Mouse (Mus musculus) erythroblast, adult 5-6 weeks (primary cell): ENCODE measurements around the gene Mfn1. TPM values are rescaled to one million over a fixed set of nuclear protein-coding genes. Genes with fewer than 3 reads are reported as not detected.

Experiments used
- ATAC-seq: replicated peaks from 2 replicates; pipeline ENCODE4 v1.8.0; 2016; ENCODE audit warnings: moderate number of reproducible peaks, mild to moderate bottlenecking, moderate TSS enrichment, inconsistent platforms; ENCODE audit not compliant: poor library complexity, low FRiP score, severe bottlenecking
- total RNA-seq, 2 experiments: library from RNA; stranded (forward) in 1 of 2; stranded (reverse) in 1 of 2; fragments of 150-400 nt in 1 of 2; fragments of 200-764, 138-1000 nt in 1 of 2; gene quantifications; 2 replicates each; pipeline versions ENCODE4 v1.2.3 to v1.2.4; 2015 to 2017; ENCODE audit warnings: low replicate concordance in 2 of 2

The Mfn1 gene
- total RNA-seq (2015; ENCODE audit: low replicate concordance) = 6.7 and 28.6 TPM in 2 replicates
- 37.8 and 40.3 TPM in 2 replicates for total RNA-seq (2017; ENCODE audit: low replicate concordance)

DNA sequence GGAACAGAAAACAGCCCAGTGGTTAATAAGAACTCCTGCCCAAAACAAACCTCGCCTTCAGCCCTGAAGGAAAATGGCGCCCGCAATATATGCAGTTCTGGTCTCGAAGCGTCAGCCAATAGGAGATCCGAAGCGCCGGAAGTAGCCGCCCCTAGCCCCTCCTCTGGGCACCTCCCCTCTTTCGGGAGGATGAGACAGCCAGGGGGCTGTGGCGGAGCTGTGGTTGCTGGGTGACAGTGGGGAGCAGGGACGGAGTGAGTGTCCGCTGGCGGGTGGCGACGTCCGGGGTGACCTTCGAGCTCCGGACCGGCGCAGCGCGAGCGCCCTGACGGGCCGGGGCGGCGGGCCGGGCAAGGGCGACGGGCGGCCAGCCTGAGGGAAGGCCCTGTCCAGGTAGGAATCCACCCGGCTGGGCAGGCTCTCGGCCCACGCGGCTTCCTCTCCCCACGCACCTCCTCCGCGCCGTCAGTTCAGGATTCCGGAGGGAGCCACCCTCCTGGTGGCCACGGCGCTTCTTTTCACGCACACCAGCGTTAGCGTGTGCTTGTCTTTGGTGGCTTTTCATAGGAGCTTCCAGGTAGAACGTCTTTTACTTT is at the start of gene Mfn1:
Mfn1 (plus strand) TSS at position 163 of the 596 bp plus-strand sequence.
- ATAC-seq = peak; percentile 100

DNA sequence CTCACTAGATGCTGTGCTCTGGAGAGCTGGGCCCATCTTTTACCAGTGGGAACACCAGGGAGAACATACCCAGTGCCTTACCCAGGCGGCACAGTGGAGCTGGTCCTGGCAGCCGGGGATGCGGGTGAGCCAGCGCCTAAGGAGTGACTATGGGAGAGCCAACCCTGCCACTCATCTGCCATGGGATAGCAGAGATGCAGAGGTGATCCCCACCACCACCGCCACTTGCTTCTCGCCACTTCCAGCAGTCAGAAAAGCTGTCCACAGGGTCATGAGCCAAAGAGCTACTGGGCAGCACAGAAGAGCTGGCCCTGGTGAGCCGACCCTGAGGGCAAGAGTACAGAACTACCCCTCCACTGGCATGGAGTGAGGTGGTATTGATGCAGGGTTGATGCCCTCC is 49.3 kb upstream of the Mfn1 start:
- ATAC-seq = no peak

DNA sequence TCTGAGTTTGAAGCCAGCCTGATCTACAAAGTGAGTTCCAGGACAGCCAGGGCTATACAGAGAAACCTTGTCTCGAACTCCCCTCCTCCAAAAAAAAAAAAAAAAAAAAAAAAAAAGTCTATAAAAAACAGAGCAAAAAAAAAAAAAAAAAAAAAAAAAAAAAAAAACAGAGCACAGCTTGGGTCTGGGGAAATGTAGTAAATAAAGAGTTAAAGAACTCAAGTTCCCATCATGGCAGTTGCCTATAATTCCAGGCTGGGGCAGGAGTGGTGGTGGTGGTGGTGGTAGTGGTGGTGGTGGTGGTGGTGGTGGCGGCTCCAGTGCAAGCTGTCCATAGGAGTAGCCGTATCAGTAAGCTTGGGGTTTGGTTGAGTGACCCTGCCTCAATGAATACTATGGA is 46.2 kb upstream of the Mfn1 start:
- no peak for ATAC-seq

DNA sequence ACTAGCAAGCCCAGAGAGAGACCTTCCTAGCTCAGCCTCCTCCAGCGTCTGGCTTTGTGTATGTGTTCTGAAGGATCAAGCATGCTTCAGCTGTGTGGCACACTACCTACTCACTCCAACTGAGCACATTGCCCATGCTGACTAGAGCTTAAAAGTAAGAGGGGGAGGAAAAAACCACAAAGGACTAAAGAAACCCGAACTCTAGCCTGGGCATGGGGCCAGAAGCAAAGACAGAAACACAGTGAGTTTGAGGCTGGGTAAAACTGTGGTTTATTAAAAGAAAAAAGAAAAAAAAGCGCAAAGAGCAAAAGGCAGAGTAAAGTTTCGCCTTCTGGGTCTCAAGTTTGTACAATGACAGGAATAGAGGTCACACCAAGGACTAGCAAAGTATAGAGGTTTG is 42.7 kb upstream of the Mfn1 start:
- ATAC-seq = no peak

DNA sequence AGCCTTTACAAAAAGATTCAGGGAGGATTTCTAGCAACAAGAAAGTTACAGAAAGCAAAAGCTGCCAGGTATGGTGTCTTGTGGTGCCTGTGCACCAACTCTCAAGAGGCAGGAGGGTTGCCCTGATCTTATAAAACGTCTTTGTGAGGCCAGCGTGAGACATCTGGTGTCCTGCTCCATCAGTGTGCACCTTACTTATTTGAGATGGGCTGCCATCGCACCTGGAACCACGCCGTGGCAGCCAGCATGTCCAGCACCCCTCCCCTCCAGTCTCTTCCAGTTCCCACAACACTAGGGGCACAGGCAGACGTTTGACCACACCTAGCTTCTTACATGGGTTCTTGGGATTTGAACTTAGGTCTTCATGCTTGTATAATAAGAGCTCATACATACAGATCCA is 41.1 kb upstream of the Mfn1 start:
- no peak for ATAC-seq

DNA sequence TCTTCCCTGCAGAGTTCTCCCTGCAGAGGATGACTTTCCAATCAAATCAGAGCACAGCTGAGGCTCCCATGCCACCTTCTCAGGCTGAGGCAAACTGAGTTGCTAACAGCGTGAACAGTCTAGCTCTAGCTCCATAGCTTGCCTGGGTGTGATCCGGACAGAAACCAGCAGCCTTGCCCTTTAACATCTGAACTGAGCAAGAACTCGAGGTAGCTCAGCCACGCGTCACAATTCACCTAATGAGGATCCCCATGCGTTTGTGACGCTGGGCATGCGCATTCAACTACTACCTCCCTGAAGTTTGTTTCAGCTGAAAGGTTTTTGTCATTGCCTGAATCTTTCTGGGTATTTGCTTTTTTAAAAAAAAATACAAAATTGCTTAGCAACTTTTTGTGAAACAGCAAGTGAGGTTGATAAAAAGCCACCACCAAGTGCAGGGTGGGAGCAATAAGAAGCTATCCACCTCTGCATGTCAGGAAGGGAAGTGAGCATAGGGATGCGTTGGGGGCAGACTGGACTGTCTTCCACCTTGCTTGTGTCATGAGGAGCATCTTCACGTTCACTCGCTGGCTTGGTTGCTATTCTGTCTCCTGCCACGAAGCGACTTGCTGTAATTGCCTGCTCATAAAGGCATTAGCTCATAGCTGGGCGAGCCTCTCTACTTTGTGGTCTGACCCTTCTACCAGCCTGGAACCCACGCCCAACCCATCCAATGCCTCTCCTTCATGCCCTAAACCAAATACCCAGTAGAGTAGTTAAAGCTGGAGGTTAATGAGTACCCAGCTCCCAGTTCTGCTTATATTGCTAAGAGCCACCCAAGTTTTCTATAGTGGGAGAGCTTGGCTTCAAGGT is 39.0 kb upstream of the Mfn1 start:
- ATAC-seq = no peak

DNA sequence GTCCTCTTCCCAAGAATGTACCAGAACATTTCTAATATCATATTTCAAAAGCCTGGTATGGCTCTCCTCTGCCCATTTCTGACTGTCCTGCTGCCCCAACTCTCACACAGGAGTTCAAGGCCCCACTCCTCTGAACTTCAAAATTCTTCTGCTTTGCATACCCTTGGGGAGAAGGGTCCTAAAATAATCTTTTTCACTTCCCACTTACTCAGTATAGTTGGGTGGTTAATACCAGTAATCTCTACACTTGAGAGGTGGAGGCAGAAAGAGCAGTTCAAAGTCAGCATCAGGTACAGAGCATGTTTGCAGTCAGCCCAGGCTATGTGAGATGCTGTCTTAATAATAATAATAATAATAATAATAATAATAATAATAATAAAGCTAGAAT is 38.3 kb upstream of the Mfn1 start:
- no peak for ATAC-seq

DNA sequence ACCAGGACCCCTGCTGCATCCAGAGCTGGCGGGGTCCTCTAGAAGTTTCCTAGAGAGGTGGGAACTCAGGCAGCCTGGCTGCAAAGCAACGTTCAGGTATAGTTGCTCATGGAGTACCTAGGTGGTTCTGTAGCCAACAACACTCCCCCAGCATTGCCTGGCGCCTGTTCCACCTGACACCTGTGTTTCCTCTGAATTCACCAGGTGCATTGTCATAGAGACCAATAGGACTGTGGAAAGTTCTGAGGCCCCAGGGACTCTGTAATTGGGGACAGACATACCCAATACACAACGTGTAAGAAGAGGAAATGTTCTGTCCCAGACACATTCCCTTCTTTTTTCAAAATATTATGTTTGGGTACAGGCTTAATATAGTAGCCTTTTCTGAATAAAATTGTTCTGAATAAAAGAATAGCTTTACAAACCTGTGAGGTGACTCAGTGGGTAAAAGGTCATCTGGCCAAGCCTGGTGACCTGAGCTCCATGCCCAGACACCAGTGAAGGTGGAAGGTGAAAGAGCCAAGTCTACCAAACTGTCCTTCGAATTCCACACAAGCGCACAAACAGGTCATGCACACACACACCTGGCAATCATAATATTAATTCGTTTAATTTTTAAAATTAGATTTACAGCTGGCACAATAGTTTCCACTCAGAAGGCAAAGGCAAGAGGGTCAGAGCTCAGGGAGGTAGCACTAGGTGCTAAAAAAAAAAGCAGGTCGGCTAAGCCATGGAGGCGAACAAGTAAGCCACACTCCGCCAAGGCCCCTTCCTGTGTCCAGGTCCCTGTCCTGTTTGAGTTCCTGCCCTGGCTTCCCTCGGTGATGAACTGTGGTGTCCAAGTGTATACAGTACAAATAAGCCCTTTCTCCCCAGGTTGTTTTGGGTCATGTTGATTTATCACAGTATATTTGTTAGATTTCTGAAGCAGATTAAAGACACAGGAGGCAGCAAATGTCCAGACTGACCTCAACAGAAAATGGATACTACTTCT is 36.9 kb upstream of the Mfn1 start, which contains the start of gene Kcnmb3:
Kcnmb3 (minus strand) TSS at position 135 of the 994 bp plus-strand sequence.
- no peak for ATAC-seq

DNA sequence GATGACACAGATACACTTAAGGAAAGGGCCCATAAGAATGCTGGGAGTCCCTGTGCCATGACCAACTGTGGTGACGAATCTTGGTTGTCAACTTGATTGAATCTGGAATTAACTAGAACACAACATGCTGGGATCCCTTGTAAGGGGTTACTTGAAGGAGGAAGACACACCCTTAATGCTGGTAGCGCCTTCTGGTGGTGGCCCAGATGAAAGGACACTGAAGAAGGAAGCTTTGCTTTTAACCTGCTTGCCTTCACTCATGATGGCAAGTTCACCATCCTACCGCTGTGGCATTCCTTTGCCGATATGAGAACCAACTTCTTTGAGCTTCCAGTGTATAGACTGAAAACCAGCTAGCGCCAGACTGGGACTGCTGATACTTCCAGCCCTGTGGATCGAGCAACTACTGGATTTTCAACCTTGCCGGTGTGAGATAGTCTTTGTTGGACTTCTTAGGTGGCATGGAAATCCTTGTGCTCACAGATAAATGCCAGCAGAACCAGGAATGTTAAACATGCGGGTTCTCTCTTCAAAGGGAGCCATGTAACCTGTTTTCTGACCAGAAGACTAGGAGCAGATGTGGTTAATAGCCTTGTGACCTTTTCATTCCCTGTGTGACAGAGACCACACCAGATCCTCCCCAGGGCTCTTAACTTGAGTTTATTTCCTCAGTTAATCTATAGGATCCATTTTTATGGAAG is 34.7 kb upstream of the Mfn1 start:
- no peak for ATAC-seq

DNA sequence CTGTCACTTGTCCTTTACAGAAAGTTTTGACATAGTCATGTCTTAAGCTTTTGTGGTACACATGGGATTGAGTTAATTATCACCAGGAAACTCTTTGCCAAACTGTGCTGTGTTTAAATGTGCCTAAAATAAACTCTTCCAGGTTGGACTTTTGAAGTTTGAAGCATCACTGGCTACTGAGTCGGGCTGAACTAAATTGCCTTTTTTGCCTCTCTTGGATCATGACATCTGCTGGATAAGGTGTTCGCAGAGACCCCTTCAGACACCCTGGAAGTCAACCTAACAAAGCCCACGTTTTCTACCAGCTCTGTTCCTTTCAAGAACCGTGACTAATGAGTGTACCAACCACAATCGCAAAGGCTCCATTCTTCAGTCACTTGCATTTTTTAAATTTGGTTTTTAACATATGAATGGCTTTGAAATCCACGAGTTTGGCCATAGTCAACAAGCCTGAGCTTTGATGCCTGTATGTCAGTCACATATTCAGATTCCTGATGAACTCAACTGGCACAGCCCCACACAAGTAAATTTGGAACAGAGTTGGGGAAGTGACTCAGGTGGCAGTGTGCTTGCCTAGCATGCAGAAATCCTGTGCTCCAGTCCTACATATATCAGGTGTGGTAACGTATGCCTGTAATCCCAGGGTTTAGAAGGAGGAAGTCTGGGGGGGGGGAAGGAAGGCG is 34.0 kb upstream of the Mfn1 start:
- ATAC-seq = no peak

DNA sequence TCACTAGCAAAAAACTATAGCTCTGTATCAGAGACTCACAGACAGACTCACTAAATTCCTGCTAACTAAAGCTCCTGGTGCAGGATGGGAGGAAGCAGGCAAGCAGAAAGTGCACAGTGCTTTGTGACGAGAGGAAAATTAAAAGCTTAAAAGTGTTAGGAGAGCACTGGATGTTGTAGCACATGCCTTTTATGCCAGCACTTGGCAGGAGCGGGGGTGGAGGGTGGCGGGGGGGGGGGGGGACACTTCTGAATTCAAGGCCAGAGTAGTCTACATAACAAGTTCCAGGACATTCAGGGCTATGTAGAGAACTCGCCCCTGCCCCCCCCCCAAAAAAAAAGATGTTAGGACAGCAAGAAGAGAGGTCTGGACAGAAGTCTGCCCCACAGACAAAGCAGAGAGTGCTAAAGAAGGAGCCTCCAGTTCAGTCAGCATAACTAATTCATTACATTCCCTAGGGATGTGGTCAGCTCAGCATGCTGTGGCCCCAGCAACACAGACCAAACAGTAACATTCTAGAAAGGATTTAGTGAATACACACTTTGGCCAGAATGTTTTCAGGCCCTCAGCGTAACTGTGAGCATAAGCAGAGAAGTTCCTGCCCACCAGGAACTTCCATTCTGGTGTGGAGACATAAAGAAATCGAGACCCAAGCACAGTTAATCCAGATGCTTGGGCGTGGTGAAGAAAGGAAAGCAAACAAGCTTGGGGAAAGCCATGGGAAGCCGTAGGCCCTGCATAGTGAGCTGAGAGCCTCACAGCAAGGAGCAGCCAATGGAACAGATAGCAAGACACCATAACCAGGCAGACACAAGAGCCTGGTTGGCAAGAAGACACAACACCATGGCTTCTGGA is 33.2 kb upstream of the Mfn1 start:
- ATAC-seq = no peak

DNA sequence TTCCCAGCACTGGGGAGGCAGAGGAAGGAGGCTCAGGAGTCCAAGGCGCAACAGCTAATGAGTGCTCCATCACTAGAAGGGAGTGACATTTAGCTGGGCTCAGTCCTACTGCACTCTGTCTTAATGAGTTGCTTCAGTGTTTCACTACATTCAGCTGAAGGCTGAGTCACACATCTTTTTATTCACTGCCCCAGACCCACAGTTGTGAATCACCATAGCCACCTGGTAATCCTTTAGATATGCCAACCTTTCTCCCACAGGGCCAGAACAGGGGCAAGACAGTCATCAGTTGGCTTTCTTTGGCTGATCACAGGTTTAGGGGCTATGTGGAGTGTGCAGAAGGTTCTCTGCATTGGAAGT is 32.6 kb upstream of the Mfn1 start:
- no peak for ATAC-seq

DNA sequence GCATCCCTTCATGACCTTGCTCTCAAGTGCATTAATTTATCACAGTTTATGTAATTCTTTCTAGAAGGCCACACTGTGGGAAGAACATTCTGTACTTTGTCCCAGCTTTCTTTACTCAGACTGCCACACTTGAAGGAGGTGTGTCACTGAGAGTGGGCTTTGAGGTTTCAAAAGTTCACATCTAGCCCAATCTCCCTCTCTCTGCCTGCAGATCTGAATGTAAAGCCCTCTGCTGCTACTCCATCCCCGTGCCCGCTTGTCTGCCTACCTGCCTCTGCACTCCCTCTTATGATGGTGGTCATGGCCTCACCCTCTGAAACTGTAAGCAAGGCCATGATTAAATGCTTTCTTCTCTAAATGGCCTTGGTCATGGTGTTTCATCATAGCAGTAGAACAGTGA is 28.9 kb upstream of the Mfn1 start:
- no peak for ATAC-seq

DNA sequence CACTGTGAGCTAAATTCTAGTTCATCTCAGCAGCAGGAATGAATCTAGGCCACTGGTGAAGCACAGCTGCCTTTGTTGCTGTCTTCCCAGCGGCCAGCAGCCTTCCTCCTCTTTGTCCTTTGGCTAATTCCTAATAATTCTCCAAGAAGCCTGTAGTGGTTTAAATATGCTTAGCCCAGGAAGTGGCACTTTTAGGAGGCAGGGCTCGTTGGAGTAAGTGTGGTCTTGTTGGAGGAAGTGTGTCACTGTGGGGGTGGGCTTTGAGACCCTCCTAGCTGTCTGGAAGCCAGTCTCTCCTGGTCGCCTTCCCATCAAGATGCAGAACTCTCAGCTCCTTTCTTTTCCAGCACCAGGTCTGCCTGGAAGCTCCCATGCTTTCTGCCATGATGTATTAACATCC is 23.4 kb upstream of the Mfn1 start:
- ATAC-seq = no peak

DNA sequence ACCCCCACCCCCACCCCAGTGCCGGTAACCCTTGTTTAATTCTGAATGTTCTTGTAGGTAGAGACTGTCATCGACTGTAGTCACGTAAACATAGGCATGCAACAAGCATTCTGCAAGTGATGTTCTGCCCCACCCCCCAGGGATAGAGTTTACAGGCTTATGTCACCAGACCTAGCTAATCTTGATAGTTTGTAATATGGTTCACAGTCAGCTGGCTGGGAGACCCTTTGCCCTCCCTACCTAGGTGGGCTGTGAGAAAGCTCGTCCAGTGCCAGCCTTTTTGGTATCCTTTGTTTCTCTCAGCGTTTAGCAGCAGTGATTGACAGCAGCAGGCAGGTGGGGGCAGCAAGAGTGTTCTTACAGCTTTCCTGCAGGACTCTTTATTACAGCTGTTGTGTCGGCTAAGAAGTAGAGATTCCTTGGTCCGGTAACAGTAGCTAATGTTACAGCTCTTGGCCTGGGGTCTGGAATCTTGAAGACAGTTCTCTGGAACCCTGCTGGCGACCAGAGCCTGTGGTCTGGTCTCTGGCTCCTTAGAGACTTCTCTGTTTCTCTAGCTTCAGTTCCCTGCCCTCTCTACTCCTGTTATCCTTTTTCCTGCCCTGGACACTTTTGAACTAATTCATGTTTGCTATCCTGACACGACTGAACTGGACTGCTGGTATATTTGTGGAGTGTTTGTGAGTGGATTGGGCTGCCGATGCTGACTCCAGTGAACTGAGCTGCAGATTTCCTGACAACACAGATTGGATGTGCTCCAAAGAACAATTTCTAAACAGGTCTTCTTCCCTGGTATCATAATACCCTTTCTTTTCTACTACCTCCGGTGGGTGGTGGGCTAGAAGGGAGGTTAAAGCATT is 22.7 kb upstream of the Mfn1 start:
- no peak for ATAC-seq

DNA sequence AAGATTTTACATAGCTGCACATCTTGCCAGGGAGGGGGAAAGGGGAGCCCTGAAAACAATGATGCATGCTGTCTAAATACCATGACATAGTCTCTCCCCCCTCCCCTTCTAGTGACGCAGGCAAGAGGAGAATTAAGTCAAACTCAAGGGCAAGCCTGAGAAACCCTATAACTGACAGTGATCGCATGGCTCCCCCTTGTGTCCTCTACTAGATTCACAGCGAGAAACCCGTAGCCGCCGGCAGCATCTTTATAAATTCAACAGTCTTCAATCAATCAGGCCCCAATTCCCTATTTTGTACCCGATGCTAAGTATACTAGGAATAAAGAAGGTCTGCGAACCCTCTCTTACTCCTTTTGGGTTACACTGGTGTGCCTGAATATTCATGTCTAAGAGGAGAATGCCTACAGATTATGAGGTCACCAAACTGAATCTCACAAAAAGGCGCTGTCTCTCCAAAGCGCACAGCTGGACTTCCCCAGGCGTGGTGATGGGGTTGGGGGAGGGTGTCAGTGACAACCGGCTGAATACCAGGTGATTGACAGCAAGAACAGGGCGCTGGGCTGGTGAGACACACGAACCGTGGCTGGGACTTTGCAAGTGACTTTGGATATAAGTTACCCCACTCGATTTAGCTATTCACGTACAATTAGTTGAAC is 20.5 kb upstream of the Mfn1 start:
- 0 out of 2 replicates have a peak, but pooled peaks have one; percentile 37 for ATAC-seq
